Mouse (Mus musculus) stomach, embryonic 16.5 days (tissue): ENCODE measurements around the gene Hmgb1. TPM values are rescaled to one million over a fixed set of nuclear protein-coding genes. Genes with fewer than 3 reads are reported as not detected.

Experiments used
- ATAC-seq: fragments of 200-750 bp; cut with Nextera tagmentation; 2 replicates; pipeline ENCODE4 v1.8.0; 2017; ENCODE audit warnings: moderate number of reproducible peaks, moderate TSS enrichment; ENCODE audit not compliant: insufficient read depth, low FRiP score
- H3K27ac ChIP-seq: fragments of 300-500 bp; sonication (generic); 2 replicates; pipeline ENCODE4 v1.5.1; 2014; ENCODE audit warnings: low read length
- H3K27me3 ChIP-seq: fragments of 300-500 bp; sonication (generic); 2 replicates; pipeline ENCODE4 v1.6.1; 2014; ENCODE audit warnings: low read length, control low read depth, mixed read lengths; ENCODE audit not compliant: control insufficient read depth, insufficient read depth
- H3K36me3 ChIP-seq: fragments of 300-500 bp; sonication (generic); 2 replicates; pipeline ENCODE4 v1.6.1; 2014; ENCODE audit warnings: low read length; ENCODE audit not compliant: control insufficient read depth, insufficient read depth
- H3K4me1 ChIP-seq: fragments of 300-500 bp; sonication (generic); 2 replicates; pipeline ENCODE4 v1.6.1; 2014; ENCODE audit warnings: low read length, control low read depth, mixed read lengths; ENCODE audit not compliant: control insufficient read depth, insufficient read depth
- H3K4me2 ChIP-seq: fragments of 300-500 bp; sonication (generic); 2 replicates; pipeline ENCODE4 v1.6.1; 2014; ENCODE audit warnings: low read depth, low read length, mixed read lengths
- H3K4me3 ChIP-seq: fragments of 300-500 bp; sonication (generic); replicated peaks from 2 replicates; pipeline ENCODE4 v1.5.1; 2014; ENCODE audit warnings: mild to moderate bottlenecking, low read length
- H3K9ac ChIP-seq: fragments of 300-500 bp; sonication (generic); 2 replicates; pipeline ENCODE4 v1.6.1; 2014; ENCODE audit warnings: low read length
- H3K9me3 ChIP-seq: fragments of 300-500 bp; sonication (generic); replicated peaks from 2 replicates; pipeline ENCODE4 v1.6.1; 2016; ENCODE audit warnings: low read length, control low read depth; ENCODE audit not compliant: control insufficient read depth
- WGBS: fragments of 180-500 bp; shearing (Covaris S2); extraction: QIAGEN DNeasy Blood & Tissue Kit; methylation state at CpG from one replicate; pipeline ENCODE4 v1.1.7; 2014; 5-methylcytosine and 5-hydroxymethylcytosine counted together
- polyA plus RNA-seq: library from polyadenylated mRNA; unstranded; fragments of >200 nt; fragmentation: Nextera tagmentation; extraction: Ambion mirVana; gene quantifications from 2 replicates; pipeline ENCODE4 v1.2.1, GENCODE M21; 2015

Hmgb1 gene
- polyA plus RNA-seq, 1 experiment from 2014 or later = 1,078 TPM

GRCm38 (mm10) chr5:149134751-149135454, 49.4 kb downstream of the Hmgb1 start:
- WGBS = 68% methylated on average over 10 of the region's 10 CpGs
- H3K27ac ChIP-seq = no peak overlapping the region
- H3K36me3 ChIP-seq = no peaks in the 10 kb centered on the region
- no peaks in the 10 kb centered on the region for H3K9me3 ChIP-seq
- H3K9ac ChIP-seq = no peak overlapping the region
- no peak for ATAC-seq
- no peaks in the 10 kb centered on the region for H3K4me1 ChIP-seq
- no peak overlapping the region for H3K4me3 ChIP-seq
- no peaks in the 10 kb centered on the region for H3K27me3 ChIP-seq
- H3K4me2 ChIP-seq = no peak overlapping the region

- Histone ChIP-seq H3K36me3 (no peaks in the 10 kb centered on the region), H3K27ac (no peak overlapping the region), H3K4me2 (no peak overlapping the region), H3K4me3 (no peak overlapping the region), H3K27me3 (no peaks in the 10 kb centered on the region), H3K9ac (no peak overlapping the region), H3K9me3 (no peaks in the 10 kb centered on the region), H3K4me1 (peaks cover 3% of the 10 kb centered on the region; the same call in 1 of the 2 replicates)
- 0 out of 2 replicates have a peak, but pooled peaks have one; percentile 29 for ATAC-seq
- 57% methylated on average over 15 of the region's 15 CpGs for WGBS
Observed at GRCm38 (mm10) chr5:149128473-149128872, 55.8 kb downstream of the Hmgb1 start.

- no peaks in the 10 kb centered on the region for H3K36me3 ChIP-seq
- H3K27ac ChIP-seq = no peak overlapping the region
- H3K9ac ChIP-seq = no peak overlapping the region
- WGBS = 88% methylated on average over 6 of the region's 6 CpGs
- no peak for ATAC-seq
- no peaks in the 10 kb centered on the region for H3K9me3 ChIP-seq
- H3K4me3 ChIP-seq = no peak overlapping the region
- H3K27me3 ChIP-seq = no peaks in the 10 kb centered on the region
- peaks cover 3% of the 10 kb centered on the region; the same call in 1 of the 2 replicates for H3K4me1 ChIP-seq
- no peak overlapping the region for H3K4me2 ChIP-seq
Observed at GRCm38 (mm10) chr5:149123795-149124194, 60.5 kb downstream of the Hmgb1 start.

- H3K27me3 ChIP-seq = no peaks in the 10 kb centered on the region
- no peak overlapping the region for H3K4me2 ChIP-seq
- WGBS = 79% methylated on average over 16 of the region's 16 CpGs
- no peaks in the 10 kb centered on the region for H3K36me3 ChIP-seq
- H3K9ac ChIP-seq = no peak overlapping the region
- H3K9me3 ChIP-seq = no peaks in the 10 kb centered on the region
- ATAC-seq = no peak
- no peak overlapping the region for H3K4me3 ChIP-seq
- peaks cover under 1% of the 10 kb centered on the region; the same call in 1 of the 2 replicates for H3K4me1 ChIP-seq
- no peak overlapping the region for H3K27ac ChIP-seq
Observed at GRCm38 (mm10) chr5:149119341-149119881, 64.9 kb downstream of the Hmgb1 start.

GRCm38 (mm10) chr5:149117815-149118547, 66.3 kb downstream of the Hmgb1 start:
- Histone ChIP-seq H3K4me2 (no peak overlapping the region), H3K4me1 (no peaks in the 10 kb centered on the region), H3K36me3 (no peaks in the 10 kb centered on the region), H3K27ac (no peak overlapping the region), H3K27me3 (no peaks in the 10 kb centered on the region), H3K9ac (no peak overlapping the region), H3K9me3 (no peaks in the 10 kb centered on the region), H3K4me3 (no peak overlapping the region)
- no peak for ATAC-seq
- 49% methylated on average over 7 of the region's 7 CpGs for WGBS

- H3K9ac ChIP-seq = no peak overlapping the region
- no peak overlapping the region for H3K4me3 ChIP-seq
- no peaks in the 10 kb centered on the region for H3K36me3 ChIP-seq
- no peak overlapping the region for H3K4me2 ChIP-seq
- no peaks in the 10 kb centered on the region for H3K27me3 ChIP-seq
- H3K27ac ChIP-seq = no peak overlapping the region
- H3K4me1 ChIP-seq = no peaks in the 10 kb centered on the region
- ATAC-seq = no peak
- WGBS = 69% methylated on average over 9 of the region's 9 CpGs
- no peaks in the 10 kb centered on the region for H3K9me3 ChIP-seq
Observed at GRCm38 (mm10) chr5:149114587-149114986, 69.7 kb downstream of the Hmgb1 start.

GRCm38 (mm10) chr5:149114034-149114433, 70.3 kb downstream of the Hmgb1 start:
- ATAC-seq = no peak
- 75% methylated on average over 7 of the region's 7 CpGs for WGBS

GRCm38 (mm10) chr5:149113439-149113838, 70.8 kb downstream of the Hmgb1 start:
- Histone ChIP-seq H3K4me2 (no peak overlapping the region), H3K27ac (no peak overlapping the region), H3K4me3 (no peak overlapping the region), H3K9me3 (no peaks in the 10 kb centered on the region), H3K27me3 (no peaks in the 10 kb centered on the region), H3K36me3 (no peaks in the 10 kb centered on the region), H3K9ac (no peak overlapping the region), H3K4me1 (no peaks in the 10 kb centered on the region)
- WGBS = 74% methylated on average over 7 of the region's 7 CpGs
- no peak for ATAC-seq

More at GRCm38 (mm10) chr5:149114034-149114433, 70.3 kb downstream of the Hmgb1 start:
- no peaks in the 10 kb centered on the region for H3K4me1 ChIP-seq
- no peaks in the 10 kb centered on the region for H3K9me3 ChIP-seq
- no peak overlapping the region for H3K4me2 ChIP-seq
- no peak overlapping the region for H3K4me3 ChIP-seq
- H3K27ac ChIP-seq = no peak overlapping the region
- no peaks in the 10 kb centered on the region for H3K27me3 ChIP-seq
- H3K9ac ChIP-seq = no peak overlapping the region
- no peaks in the 10 kb centered on the region for H3K36me3 ChIP-seq

GRCm38 (mm10) chr5:149112559-149112958, 71.7 kb downstream of the Hmgb1 start:
- no peak overlapping the region for H3K4me3 ChIP-seq
- H3K4me1 ChIP-seq = no peaks in the 10 kb centered on the region
- H3K27me3 ChIP-seq = no peaks in the 10 kb centered on the region
- 84% methylated on average over 5 of the region's 5 CpGs for WGBS
- no peaks in the 10 kb centered on the region for H3K36me3 ChIP-seq
- ATAC-seq = no peak
- H3K27ac ChIP-seq = no peak overlapping the region
- no peak overlapping the region for H3K9ac ChIP-seq
- H3K4me2 ChIP-seq = no peak overlapping the region
- no peaks in the 10 kb centered on the region for H3K9me3 ChIP-seq
